Mouse (Mus musculus) embryonic fibroblast, embryonic 13.5 days (primary cell): Measurements from ENCODE around the gene Dennd1b.

Experiments
- CTCF ChIP-seq: IDR thresholded peaks from 2 replicates; pipeline ENCODE4 v1.5.1; 2011; ENCODE audit warnings: mild to moderate bottlenecking, control low read depth, low read length, moderate library complexity, borderline replicate concordance; ENCODE audit not compliant: insufficient read depth
- POLR2A ChIP-seq: IDR thresholded peaks from 2 replicates; pipeline ENCODE4 v1.6.1; 2011; ENCODE audit warnings: low read depth, mild to moderate bottlenecking, control low read depth, low read length, moderate library complexity

DNA sequence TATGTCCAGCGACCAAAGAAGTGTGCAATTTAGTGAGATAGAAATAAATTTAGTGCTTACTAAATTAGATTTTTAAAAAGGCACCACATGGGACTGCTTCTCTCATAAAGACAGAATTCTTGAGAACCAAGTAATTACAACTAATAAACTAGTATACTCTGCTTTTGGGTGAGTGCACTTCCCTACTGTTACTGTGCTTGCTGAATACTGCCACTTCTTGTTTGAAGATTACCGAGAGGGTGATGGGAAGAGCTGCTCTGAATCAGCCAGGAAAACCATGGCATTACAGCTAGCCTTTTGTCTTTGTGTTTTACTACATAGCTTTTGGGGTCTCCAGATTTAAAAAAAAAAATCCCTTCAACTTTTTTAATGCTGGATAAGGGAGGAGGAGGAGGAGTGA lies 19.8 kb downstream of the Dennd1b start:
- TF ChIP-seq POLR2A: no peak
- no peak for TF ChIP-seq CTCF
